Mouse (Mus musculus): ENCODE data around the gene Zfp983. TPM values are rescaled to one million over a fixed set of nuclear protein-coding genes. Genes with fewer than 3 reads are reported as not detected.

Gene Zfp983
- polyA plus RNA-seq, 1 experiment from 2014 or later, result 4.2 TPM

GRCm38 (mm10) chr17:21696073-21696472 is 45.6 kb downstream of the Zfp983 start:
- Histone ChIP-seq H3K4me3 (replicated peaks) (no peak overlapping the region), H3K9me3 (no peaks in the 10 kb centered on the region), H3K27ac (no peak overlapping the region), H3K4me2 (no peak overlapping the region), H3K27me3 (replicated peaks) (no peaks in the 10 kb centered on the region), H3K36me3 (no peaks in the 10 kb centered on the region), H3K4me1 (no peaks in the 10 kb centered on the region), H3K9ac (no peak overlapping the region)
- ATAC-seq (ENCODE audit: insufficient read depth, low FRiP score, low read depth), result no peak

GRCm38 (mm10) chr17:21702281-21703240 is 52.1 kb downstream of the Zfp983 start:
- Histone ChIP-seq H3K27ac (no peak overlapping the region), H3K4me1 (no peaks in the 10 kb centered on the region), H3K9ac (no peak overlapping the region), H3K27me3 (replicated peaks) (no peaks in the 10 kb centered on the region), H3K36me3 (no peaks in the 10 kb centered on the region), H3K9me3 (no peaks in the 10 kb centered on the region), H3K4me3 (replicated peaks) (no peak overlapping the region), H3K4me2 (no peak overlapping the region)
- 34% methylated on average over 5 of the region's 5 CpGs for WGBS
- peak; percentile 74; the same call in 1 of the 2 replicates for ATAC-seq (ENCODE audit: insufficient read depth, low FRiP score, low read depth)

DNA sequence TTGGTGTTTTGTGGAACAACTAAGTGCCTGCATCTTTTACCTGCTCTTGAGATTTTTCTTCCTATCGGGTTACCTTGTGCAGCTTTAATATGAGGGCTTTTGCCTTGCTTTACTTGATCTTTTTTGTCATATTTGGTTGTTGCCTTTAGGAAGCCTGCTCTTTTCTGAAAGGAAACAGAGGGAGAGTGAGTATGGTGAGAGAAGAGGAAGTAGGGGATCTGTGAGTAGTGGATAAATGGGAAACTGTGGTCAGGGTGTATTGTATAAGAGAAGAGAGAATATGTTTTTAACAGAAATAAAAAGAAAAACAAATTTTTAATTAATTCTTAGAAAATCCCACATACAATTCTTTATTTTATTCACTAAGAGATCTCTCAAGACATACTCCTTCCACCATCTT is 53.0 kb downstream of the Zfp983 start:
- Histone ChIP-seq H3K9me3 (no peaks in the 10 kb centered on the region), H3K4me3 (replicated peaks) (no peak overlapping the region), H3K27ac (no peak overlapping the region), H3K36me3 (no peaks in the 10 kb centered on the region), H3K4me2 (no peak overlapping the region), H3K4me1 (no peaks in the 10 kb centered on the region), H3K27me3 (replicated peaks) (no peaks in the 10 kb centered on the region), H3K9ac (no peak overlapping the region)
- ATAC-seq (ENCODE audit: insufficient read depth, low FRiP score, low read depth), result no peak
- WGBS, result 77% methylated on average over 1 of the region's 1 CpGs

- 2% methylated on average over 26 of the region's 26 CpGs for WGBS
- H3K9me3 ChIP-seq, result no peaks in the 10 kb centered on the region
- H3K27me3 ChIP-seq (replicated peaks), result no peaks in the 10 kb centered on the region
- peak within 1 kb of the TSS; percentile 46 for H3K9ac ChIP-seq
- ATAC-seq (ENCODE audit: insufficient read depth, low FRiP score, low read depth), result peak; percentile 97
- no peaks in the 10 kb centered on the region for H3K4me1 ChIP-seq
- H3K36me3 ChIP-seq, result no peaks in the 10 kb centered on the region; the same call in 1 of the 2 replicates
- H3K4me2 ChIP-seq, result peak within 1 kb of the TSS; percentile 56
- H3K27ac ChIP-seq, result peak within 1 kb of the TSS; percentile 94
- H3K4me3 ChIP-seq (replicated peaks), result peak within 1 kb of the TSS; percentile 62
These were observed 57.0 kb downstream of the Zfp983 start, which contains the start of gene Zfp760 for GRCm38 (mm10) chr17:21707343-21707996. Gene Zfp760 (plus strand): TSS chr17:21707741.

DNA sequence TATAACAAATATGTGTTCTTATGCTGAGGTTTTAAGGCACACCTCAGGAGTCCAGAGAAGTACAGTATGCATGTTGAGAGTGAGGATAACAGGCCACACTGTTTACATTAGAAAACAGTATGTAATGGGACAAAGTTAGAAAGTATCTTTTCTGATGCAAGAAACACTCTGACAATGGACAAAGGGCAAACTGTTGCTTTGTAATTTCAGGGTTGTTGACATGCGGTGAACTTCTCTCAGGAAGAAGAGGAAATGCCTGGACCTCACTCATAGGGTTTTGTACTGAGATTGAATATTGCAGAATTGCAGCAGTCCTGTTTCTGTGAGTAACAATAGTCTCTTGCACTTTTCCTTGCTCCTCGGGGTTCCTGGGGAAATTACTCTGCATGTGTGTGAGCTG is 58.0 kb downstream of the Zfp983 start:
- Histone ChIP-seq H3K4me2 (peak overlapping the region; percentile 56), H3K27ac (peak overlapping the region; percentile 35; the same call in 1 of the 2 replicates), H3K9me3 (no peaks in the 10 kb centered on the region)

More for the DNA sequence above, 58.0 kb downstream of the Zfp983 start:
- Histone ChIP-seq H3K36me3 (no peaks in the 10 kb centered on the region; the same call in 1 of the 2 replicates), H3K4me1 (no peaks in the 10 kb centered on the region), H3K9ac (no peak overlapping the region), H3K27me3 (replicated peaks) (no peaks in the 10 kb centered on the region), H3K4me3 (replicated peaks) (peak overlapping the region; percentile 62)
- no peak for ATAC-seq (ENCODE audit: insufficient read depth, low FRiP score, low read depth)
- WGBS, result 29% methylated on average over 2 of the region's 2 CpGs

Other genes starting within 250 kb of the Zfp983 start
- 6.5 and 7.3 TPM in 2 replicates for gene Zfp54, start 227.4 kb upstream of the Zfp983 start, polyA plus RNA-seq (2015; fragmentation: Nextera tagmentation; extraction: Ambion mirVana)
- gene Zfp51, start 200.2 kb upstream of the Zfp983 start, polyA plus RNA-seq (2015; fragmentation: Nextera tagmentation; extraction: Ambion mirVana), result 15.4 and 17.0 TPM in 2 replicates
- 13.4 and 13.5 TPM in 2 replicates for gene Zfp53, start 161.6 kb upstream of the Zfp983 start, polyA plus RNA-seq (2015; fragmentation: Nextera tagmentation; extraction: Ambion mirVana)
- 5.1 and 5.9 TPM in 2 replicates for gene Zfp52, start 115.1 kb upstream of the Zfp983 start, polyA plus RNA-seq (2015; fragmentation: Nextera tagmentation; extraction: Ambion mirVana)
- gene Zfp948, start 83.6 kb upstream of the Zfp983 start, polyA plus RNA-seq (2015; fragmentation: Nextera tagmentation; extraction: Ambion mirVana), result 16.0 and 16.3 TPM in 2 replicates
- gene Gm10226, start 41.2 kb downstream of the Zfp983 start, polyA plus RNA-seq (2015; fragmentation: Nextera tagmentation; extraction: Ambion mirVana), result 4.7 and 8.0 TPM in 2 replicates
- 10.1 and 10.9 TPM in 2 replicates for gene Zfp760, start 57.1 kb downstream of the Zfp983 start, polyA plus RNA-seq (2015; fragmentation: Nextera tagmentation; extraction: Ambion mirVana)
- 5.9 and 6.1 TPM in 2 replicates for gene Zfp229, start 80.2 kb downstream of the Zfp983 start, polyA plus RNA-seq (2015; fragmentation: Nextera tagmentation; extraction: Ambion mirVana)
- 7.0 and 7.3 TPM in 2 replicates for gene Zfp820, start 195.1 kb downstream of the Zfp983 start, polyA plus RNA-seq (2015; fragmentation: Nextera tagmentation; extraction: Ambion mirVana)